Mouse (Mus musculus) kidney, postnatal 36 days (tissue): ENCODE results near the gene Pih1d1.

Experiments used
- DNase-seq, 2 experiments: peaks; one replicate each; pipeline ENCODE4 v3.0.0; 2021 to 2022; ENCODE audit warnings: mixed read lengths in 2 of 2

Gene Pih1d1

GRCm38 (mm10) chr7:45169495-45169894 lies 15.4 kb downstream of the Pih1d1 start:
- DNase-seq: no peak

- DNase-seq: peak in 1 of 2 experiments; percentile 50
Observed at GRCm38 (mm10) chr7:45172974-45173373, 18.9 kb downstream of the Pih1d1 start.

GRCm38 (mm10) chr7:45173772-45174171 lies 19.7 kb downstream of the Pih1d1 start:
- DNase-seq: peak in 1 of 2 experiments; percentile 24

- DNase-seq: no peak
Observed at GRCm38 (mm10) chr7:45174567-45175280, 20.6 kb downstream of the Pih1d1 start.

- DNase-seq: no peak
Observed at GRCm38 (mm10) chr7:45175398-45175797, 21.3 kb downstream of the Pih1d1 start.

- no peak for DNase-seq
Observed at GRCm38 (mm10) chr7:45175929-45176328, 21.8 kb downstream of the Pih1d1 start.

GRCm38 (mm10) chr7:45176356-45176755 lies 22.3 kb downstream of the Pih1d1 start:
- DNase-seq: no peak

GRCm38 (mm10) chr7:45178550-45178949 lies 24.4 kb downstream of the Pih1d1 start:
- DNase-seq: no peak

GRCm38 (mm10) chr7:45179469-45179868 lies 25.4 kb downstream of the Pih1d1 start, which contains the start of gene Gfy:
TSS of gene Gfy (minus strand) at chr7:45179569.
- DNase-seq: no peak

GRCm38 (mm10) chr7:45180896-45181477 lies 26.9 kb downstream of the Pih1d1 start, which contains the start of gene Pth2:
TSS of gene Pth2 (plus strand) at chr7:45180995.
- DNase-seq: no peak

- DNase-seq: peak in 1 of 2 experiments; percentile 38
Observed at GRCm38 (mm10) chr7:45181540-45181939, 27.4 kb downstream of the Pih1d1 start.

GRCm38 (mm10) chr7:45182199-45182601 lies 28.1 kb downstream of the Pih1d1 start:
- DNase-seq: peak; percentile 92 to 94

- peak; percentile 40 to 41 for DNase-seq
Observed at GRCm38 (mm10) chr7:45182606-45183005, 28.5 kb downstream of the Pih1d1 start.

GRCm38 (mm10) chr7:45183672-45184071 lies 29.6 kb downstream of the Pih1d1 start:
- DNase-seq: no peak

GRCm38 (mm10) chr7:45185921-45186320 lies 31.8 kb downstream of the Pih1d1 start:
- no peak for DNase-seq

GRCm38 (mm10) chr7:45189600-45189999 lies 35.5 kb downstream of the Pih1d1 start:
- DNase-seq: no peak

- DNase-seq: no peak
Observed at GRCm38 (mm10) chr7:45190186-45190585, 36.1 kb downstream of the Pih1d1 start.

- DNase-seq: no peak
Observed at GRCm38 (mm10) chr7:45191161-45191560, 37.1 kb downstream of the Pih1d1 start.

- DNase-seq: no peak
Observed at GRCm38 (mm10) chr7:45191803-45192363, 37.8 kb downstream of the Pih1d1 start.

GRCm38 (mm10) chr7:45192585-45193310 lies 38.6 kb downstream of the Pih1d1 start:
- no peak for DNase-seq

- DNase-seq: no peak
Observed at GRCm38 (mm10) chr7:45193406-45193805, 39.3 kb downstream of the Pih1d1 start.

GRCm38 (mm10) chr7:45193871-45194785 lies 40.0 kb downstream of the Pih1d1 start:
- no peak for DNase-seq
